Mouse (Mus musculus) left cerebral cortex, adult 9 months (tissue): Measurements from ENCODE around the gene Lzts3.
"Not testable (repeated sequence)": the region's sequence is repeated elsewhere in the genome, so short reads cannot be mapped to it uniquely, and the experiment has no call there.

Experiments
- DNase-seq, 2 experiments: peaks; one replicate each; pipeline ENCODE4 v3.0.0; 2022; ENCODE audit warnings: low spot score in 2 of 2

The Lzts3 gene

DNA sequence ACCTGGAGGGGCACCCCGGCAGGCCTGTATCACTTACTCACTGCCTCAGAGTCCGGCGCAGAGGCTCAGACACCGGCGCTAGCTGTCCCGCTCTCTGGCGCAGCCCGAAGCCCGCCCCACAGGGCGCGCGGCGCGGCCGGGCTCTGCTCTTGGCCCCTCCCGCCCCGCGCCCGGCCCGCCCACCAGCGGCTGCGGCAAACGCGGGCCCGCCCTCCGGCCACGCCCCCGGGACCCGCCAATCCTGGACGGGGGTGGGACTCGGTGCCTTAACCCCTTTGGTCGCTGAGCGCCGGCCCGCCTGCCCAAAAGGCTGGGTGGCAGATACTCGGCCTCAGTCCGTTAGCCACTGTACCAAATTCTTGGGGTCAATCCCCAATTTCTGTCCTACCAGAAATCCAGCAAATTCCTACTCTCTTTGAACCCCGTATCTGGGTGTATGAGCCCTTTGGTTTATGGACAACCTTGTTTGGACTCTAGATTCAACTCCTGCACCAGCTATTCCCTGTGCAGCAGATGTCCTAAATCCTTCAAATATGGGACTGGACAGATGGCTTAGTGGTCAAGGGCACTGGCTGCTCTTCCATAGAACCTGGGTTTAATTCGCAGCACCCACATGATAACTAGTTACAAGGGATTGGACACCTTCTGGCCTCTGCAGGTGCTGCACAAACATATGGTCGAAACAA is at the start of gene Lzts3:
Gene Lzts3 (minus strand): TSS at position 120 of the 686 bp plus-strand sequence.
- DNase-seq = peak; percentile 82 to 87

DNA sequence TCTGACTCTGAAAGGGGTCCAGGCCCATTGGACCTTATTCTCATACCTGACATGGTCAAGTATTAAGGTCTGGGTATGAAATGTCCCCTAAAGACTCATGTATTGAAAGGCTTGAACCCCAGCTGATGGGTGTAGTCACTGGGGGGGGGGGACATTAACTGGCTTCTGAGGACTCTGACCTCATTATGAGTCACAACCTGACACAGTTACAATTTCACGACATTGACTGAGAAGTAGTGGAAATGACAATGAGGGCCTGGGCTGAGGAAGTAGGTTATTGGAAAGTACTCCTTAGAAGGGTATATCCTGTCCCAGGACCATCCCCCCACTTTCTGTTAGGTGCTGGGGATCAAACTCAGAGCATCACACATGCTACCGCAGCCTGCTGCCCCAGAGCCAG is 46.4 kb upstream of the Lzts3 start:
- DNase-seq = no peak

DNA sequence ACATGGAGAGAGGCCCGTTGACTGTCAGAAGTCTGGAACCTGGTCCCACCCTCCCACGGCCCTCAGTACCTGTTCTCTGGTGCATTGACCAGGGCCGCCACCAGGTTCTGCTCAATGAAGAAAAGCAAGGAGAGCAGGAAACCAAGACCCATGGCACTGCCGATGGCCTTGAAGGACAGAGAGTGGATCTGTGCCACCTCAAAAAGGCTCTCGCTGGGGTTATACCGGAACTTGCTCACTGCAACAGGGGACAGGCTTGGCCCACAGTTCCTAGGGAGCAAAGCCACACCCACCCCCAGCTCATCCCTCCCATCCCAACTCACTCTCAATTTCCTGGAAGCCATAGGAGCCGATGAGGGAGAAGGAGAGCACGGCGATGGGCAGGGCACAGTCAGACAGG is 42.8 kb upstream of the Lzts3 start:
- DNase-seq = no peak

DNA sequence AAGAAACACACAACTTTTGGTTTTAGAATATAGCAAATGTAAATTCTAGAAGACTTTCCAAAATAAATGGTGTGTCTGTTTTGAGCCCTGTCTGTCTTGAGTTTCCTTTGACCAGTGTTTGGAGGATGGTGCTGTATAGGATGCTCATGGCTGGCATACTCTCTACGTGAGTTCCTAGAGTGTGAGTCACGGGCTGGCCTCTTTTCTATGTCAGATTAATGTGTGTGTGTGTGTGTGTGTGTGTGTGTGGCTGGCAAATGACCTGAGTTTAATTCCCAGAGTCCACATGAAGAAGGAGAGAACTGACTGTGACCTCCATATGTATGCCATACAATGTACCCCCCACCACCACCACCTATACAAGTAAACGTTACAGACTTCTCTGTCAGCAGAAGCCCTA is 38.9 kb upstream of the Lzts3 start:
- DNase-seq = no peak

DNA sequence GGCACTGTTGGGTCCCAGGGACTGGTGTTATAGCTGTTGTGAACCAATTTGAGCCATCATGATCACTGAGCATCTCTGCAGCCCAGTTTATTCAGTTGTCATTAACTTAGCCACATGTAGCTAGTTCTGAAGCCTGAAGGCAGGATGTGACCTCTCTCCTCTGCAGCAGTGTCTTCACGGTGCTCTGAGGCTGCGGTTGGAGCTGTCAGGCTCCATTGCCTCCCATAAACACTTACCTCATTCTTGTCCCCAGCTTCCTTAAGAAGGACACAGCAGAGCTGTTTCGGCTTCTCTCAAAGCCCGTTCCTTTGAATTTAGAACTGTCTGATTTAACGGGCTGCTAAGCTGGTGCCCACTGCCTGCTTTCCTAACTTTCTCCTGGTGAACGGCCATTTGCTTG is 37.3 kb upstream of the Lzts3 start:
- DNase-seq = no peak

DNA sequence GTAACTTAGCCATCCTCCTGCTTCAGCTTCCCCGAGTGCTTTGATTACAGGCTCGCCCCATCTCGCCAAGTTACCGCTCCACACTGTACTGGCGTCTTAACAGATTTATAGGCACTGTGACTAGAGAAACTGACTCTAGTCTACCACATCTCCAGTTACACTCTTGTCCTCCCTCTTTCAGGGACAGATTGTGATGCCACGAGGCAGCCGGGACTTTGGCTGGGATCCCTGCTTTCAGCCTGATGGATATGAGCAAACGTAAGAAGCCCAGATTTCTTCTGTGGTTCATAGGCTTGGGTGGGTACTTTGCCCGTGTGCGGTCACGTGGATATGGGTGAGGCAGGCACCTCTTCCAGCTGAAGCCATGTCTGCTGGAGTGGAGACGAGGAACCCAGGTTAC is 36.6 kb upstream of the Lzts3 start:
- no peak for DNase-seq

DNA sequence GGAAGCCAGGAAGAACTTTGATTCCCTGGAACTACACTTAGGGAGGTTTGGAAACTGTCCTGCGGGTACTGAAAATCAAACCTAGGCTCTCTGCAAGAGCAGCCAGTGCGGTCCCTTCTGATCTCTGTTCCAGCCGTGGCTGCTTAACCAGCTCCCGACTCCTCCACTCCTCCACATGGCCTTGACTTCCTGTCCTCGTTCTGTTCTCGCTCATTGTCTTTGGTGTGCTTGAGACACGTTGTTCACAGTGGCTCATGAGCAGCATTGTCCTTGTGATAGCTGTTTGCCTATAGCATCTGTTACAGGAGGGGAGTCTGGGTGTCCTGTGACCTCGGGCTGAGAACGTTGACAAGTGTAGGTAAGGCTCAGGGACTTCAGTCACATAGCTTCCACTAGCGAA is 34.6 kb upstream of the Lzts3 start:
- DNase-seq = no peak

DNA sequence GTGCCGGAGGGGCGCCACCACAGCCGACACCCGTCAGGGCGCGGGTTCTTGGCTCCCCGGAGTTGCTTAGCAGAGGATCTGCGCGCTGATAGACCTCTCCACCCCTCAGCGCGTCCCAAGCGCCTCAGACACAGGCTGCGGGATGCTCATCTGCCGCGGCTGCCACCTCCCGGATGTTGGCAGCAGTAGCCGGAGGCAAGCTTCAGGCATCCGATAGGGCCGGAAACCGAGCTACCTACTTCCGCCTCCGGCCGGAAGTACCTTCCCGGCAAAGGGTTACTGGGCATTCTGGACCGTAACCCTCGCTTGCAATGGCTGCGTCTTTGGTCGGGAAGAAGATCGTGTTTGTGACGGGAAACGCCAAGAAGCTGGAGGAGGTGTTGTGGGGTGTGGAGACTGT is 25.0 kb upstream of the Lzts3 start, which contains the start of gene Itpa:
Gene Itpa (plus strand): TSS at position 52 of the 400 bp plus-strand sequence.
- DNase-seq = peak; percentile 68 to 88

DNA sequence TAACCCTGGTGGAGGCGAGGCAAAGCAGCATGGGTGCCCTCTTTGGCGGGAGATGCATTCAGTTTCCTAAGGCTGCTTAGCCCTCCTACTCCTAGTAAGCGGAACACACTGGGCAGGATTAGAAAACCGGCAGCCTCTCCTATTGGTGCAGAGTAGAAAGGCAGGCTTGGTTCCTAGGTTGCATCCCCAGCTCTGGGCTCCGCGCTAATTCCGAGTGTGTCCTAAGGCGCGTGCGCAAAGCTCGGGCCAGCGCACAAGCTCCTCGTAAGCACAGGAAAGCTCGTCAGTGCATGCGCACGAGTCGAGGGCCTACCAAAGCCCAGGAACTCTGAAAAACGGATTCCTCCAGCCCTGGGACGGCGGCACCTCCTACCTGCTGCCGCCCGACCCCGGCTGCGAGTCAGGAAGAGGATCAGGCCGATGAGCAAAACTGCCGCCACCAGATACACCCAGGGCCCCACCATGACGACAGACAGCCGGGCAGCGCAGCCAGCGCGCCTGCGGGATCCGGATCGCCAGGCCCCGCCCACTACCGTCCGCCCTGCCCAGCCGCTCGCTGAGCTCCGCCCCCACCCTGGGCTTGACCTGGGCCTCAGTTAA is 21.6 kb upstream of the Lzts3 start, which contains the start of gene Ddrgk1:
Gene Ddrgk1 (minus strand): TSS at position 558 of the 600 bp plus-strand sequence.
- peak; percentile 95 for DNase-seq

DNA sequence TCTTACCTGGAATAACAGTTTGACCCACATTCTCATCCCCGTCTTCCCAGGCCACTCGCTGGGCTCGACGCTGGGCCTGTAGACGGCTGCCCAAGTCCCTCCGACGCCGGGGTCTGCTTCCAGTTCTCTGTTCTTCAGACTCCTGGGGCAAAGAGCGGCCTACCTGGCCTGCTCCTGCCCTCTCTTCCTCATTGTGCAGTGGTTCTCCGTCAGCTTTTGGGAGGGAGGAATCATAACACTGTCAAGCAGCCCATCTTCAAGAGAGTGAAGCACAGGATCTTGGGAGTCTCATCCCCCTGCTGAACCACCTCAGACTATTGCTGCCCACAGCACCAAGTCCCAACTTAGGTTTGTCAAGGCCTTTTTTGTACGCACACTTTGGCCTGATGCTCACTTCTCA is 20.7 kb upstream of the Lzts3 start:
- DNase-seq = no peak

DNA sequence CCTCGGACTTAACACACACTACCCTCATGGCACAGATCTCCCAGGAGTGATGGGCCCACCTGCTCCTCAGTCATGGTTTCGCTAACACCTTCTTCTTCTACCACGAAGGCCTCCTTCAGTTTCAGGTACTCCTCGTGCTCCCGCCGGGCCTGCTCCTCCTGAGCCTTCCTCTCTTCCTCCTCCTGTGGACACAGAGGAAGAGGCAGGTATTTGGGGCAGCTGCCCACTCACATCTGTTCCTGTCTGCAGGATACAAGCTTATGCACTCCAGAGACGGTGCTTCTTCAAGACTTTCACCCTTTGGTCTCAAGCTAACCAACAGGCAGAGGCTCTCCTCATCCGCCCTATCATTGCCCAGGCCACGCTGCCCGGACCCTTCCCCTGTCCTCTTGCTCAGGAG is 15.9 kb upstream of the Lzts3 start:
- no peak for DNase-seq

DNA sequence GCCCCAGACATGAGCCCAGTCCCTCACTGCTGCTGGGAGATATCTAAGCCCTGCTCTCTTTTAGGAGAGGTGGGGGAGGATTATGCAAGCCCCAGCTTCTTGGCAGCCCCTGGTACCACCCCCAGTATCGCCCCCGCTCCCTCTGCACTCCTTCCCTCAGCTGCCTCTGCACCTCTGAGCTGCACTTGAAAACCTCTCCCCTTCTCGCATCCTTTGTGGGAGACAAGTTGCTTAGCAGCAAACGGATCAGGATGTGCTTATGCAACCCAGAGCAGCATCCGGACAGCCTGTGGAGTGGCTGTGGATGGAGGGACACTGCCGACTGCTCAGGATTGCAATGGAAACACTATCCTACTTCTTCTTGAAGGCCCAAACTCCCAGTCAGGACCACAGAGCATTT is 14.9 kb upstream of the Lzts3 start:
- DNase-seq = peak; percentile 86 to 89

DNA sequence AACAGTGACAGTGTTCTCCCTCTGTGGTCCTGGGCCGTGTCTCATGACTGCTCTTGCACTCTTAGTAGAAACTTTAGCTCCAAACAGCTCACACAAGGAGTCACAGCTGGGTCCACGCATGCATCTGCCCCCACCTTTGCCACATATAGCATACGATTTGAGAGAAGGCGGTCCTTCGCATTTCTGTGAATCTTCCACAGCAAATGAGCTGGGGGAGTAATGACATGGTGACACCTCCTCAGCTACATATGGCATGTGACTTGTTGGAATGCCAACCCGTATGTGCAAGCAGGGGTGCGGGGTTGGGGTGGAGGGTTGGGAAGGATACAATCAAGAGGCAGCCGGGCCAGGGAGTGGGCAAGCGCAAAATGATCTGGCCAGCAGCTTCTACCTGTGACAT is 13.9 kb upstream of the Lzts3 start:
- DNase-seq = peak; percentile 84

DNA sequence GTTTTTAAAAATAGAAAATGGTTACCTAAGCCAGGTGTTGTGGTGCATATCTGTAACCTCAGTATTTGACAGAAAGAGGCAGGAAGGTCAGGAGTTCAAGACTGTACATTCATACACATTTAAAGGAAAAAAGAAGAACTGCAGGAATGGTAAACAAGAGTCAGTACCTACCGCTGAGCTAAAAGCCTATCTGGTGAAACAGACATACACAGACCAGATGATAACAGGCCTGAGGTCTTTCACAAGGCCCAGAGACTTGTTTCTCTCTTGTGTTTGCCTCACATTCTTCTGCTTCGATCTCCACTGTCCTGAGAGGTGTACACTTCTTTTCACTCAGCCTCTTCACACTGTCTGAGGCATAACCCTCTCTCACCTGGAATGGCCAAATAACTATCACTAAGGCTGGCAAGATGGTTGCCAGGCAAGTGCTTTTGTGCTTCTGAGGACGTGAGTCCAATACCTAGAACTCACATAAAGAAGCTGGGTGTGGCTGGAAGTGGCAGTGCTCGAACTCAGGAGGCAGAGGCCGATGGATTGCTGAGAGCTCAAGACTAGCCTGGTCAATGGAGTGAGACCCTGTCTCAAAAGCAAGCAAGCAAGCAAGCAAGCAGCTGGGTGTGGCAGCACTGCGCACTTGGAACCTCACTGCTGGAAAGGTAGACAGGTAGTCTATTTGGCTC is 13.2 kb upstream of the Lzts3 start:
- no peak for DNase-seq

DNA sequence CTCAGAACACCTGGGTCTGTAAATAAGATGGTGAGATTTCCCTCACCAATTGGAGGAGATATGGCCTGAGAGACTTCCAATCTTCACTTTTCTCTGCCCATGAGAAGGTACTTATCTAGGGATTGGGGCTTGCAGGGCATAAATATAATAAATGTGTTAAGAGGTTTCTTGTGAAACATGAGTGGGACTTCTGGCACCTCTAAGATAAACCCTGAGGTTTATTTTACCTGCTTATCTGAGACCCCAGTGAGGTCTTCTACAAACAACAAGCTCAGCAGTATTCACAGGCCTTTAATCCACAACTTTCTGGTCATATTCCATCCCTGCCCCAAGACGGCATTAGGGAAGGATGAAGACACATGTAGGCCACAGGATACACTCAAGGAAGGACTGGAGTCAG is 11.2 kb upstream of the Lzts3 start:
- DNase-seq = no peak

DNA sequence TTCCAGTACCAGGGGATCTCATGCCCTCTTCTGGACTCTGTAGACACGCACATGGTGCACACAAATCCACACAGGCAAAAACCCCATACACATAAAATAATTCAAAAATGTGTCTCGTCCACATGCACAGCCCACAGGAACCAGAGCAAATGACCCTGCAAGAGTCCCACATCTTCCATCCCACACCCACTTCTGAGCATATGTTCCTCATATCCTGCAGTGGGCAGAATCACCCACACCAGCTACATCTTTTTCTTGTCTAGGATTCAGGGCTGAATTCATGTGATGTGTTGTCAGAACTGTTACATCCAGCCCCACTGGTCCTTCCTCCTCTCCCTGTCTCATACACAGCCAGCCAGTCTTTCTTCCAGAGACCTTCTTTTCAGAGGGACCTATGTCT is 10.7 kb upstream of the Lzts3 start:
- peak in 1 of 2 experiments; percentile 55 for DNase-seq

DNA sequence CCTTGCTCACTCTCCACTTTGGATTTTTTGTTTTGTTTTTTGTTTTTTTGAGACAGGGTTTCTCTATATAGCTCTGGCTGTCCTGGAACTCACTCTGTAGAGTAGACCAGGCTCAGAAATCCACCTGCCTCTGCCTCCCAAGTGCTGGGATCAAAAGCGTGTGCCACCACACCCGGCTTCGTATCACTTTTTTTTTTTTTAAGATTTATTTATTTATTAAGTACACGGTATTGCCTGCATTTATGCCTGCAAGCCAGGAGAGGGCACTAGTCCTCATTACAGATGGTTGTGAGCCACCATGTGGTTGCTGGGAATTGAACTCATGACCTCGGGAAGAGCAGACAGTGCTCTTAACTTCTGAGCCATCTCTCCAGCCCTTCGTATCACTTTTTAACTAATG is 6.4 kb upstream of the Lzts3 start:
- DNase-seq = not testable (repeated sequence)

DNA sequence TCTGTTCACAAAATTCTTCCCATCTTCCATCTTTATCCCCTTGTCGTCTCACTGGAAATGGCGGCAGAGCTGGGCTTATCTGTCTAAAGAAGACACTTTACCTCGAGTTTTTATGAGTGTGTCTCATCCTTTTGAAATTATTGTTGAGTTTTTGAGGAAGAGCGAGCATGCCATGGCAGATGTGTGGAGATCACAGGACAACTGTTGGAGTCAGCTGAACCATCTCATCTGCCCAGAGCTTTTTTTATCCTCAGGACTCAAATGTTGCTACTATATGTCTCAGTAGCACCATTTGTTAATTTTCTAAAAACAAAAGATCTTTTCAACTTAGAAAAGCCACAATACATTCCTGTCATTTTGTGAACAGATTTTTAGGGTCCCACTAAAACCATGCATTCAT is 2.6 kb upstream of the Lzts3 start:
- DNase-seq = no peak

DNA sequence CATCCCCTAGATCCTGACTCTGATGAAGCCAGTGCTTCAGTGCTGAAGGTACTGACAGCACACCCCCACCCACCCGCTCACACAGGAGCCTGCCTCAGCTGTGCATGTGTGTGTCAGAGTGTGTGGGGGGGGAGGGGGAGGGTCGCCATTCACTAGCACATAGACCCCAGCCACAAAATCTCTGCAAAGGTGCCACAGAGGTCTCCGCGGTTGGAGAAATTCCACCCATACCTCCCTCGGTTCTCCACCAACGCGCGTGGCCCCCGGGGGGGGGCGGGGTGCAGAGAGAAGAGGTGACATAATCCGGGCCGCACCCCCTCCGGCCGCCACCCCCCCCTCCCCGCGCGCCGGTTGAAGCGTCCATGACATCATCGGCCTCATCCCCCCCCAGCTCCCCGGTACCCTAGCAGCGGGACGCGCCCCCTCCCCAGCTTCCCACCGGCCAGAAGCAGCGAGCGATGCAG is 374 bp downstream of the Lzts3 start:
- DNase-seq = no peak

DNA sequence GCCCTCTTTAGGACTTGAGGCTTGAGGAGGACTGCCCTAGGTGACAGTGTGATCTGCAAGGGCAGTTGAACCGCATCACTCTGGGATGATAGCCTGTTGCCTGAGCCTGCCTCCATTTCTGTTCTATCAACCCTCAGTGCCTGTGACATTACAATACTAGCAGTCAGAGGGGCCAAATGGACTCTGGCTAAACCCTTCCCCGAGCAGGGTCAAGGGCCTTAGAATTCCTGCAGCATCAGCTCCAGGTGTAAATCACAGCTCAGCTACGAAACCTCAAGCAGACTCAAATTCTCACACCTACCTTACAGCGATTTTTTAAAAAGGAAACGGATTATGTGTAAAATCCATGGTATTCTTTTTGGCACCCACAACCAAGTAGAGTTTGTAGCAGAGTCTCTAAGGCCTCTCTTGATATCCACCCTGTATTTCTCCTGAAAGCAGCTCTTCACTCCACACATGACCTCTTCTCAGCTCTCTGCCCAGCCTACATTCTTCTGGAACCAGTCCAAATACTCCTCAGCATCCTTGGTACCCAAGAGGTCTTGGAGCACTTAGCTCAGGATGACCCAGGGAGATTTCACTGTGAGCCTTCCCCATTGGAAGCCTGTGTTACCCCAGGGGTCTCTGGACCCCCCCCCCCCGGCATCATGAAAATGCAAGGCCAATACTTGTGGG is 1.1 kb downstream of the Lzts3 start:
- DNase-seq = no peak

DNA sequence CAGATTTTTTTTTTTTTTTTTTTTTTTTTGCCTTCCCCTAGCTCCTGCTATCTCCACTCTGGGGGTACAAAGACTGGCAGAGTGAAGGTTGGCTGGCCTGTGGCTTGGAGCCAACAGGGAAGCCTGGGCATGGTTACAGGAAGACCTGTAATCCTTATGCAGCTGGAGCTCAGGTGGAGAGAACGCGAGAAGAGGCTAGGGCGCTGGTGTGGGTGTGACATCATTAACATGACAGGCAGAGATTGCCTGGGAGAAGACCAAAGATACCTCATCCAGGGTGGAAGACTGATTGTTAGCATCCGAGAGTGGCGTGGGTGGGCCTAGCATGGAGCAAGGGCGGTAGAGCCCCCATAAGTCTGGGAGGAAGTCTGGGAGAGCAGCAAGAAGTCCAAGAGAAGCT is 3.3 kb downstream of the Lzts3 start:
- DNase-seq = no peak

DNA sequence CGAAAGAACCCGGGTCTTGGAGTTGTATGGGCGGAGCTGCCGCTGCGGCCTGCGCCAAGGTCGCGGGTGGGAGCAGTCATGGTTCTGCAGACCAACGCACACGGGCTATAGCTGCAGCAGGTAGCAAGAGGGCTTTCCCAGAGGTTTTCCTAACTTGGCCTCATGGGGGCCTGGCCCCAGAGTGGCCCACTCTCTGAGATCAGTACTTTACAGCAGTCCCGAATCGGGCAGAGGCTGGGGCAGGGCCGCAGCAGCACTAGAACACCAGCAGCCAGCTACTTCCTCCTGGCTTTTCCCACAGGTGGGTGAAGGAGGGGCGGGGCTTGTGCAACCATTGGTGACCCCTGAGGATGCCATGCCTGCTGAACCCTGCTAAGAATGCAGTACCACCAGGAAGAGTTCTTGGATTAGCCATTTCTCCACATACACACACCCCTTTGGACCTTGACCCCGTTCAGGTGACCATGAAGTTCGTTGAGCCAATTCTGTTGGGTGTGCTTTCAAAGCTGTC is 4.4 kb downstream of the Lzts3 start:
- no peak for DNase-seq
